Mouse (Mus musculus): ENCODE data around the gene Syde2.

DNA sequence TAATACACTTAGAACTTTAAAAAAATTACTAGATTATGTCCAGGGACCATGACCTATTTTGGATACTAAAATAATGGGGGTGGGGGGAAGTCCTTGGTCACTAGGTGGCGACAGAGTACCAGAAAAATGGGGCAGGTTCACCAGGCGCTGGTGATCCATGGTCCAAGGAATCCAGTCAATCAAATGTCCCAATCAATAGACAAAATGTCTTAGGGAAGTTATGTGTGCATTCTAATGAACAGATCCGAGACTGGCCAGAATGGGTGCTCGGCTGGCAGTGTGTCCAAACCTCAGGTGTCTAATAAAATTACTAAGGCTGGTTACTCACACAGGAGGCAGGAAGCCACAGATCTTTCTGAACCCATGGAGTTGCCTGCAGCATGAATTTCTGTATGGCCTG is 70.6 kb downstream of the Syde2 start:
- TF ChIP-seq CTCF (IDR thresholded peaks at IDR 0.05; ENCODE audit: borderline replicate concordance, insufficient read depth, low read depth, low read length), result peak; percentile 60; the same call in 1 of the 2 replicates
- TF ChIP-seq POLR2A (IDR thresholded peaks at IDR 0.05; ENCODE audit: borderline replicate concordance, insufficient read depth, low read length), result no peak

Data from cerebellum, adult 2 months (tissue).